Mouse (Mus musculus): Measurements from ENCODE around the gene Ptpn1. TPM values are rescaled to one million over a fixed set of nuclear protein-coding genes. Genes with fewer than 3 reads are reported as not detected.

Gene Ptpn1
- polyA plus RNA-seq, 1 experiment from 2014 or later = 57.4 TPM

DNA sequence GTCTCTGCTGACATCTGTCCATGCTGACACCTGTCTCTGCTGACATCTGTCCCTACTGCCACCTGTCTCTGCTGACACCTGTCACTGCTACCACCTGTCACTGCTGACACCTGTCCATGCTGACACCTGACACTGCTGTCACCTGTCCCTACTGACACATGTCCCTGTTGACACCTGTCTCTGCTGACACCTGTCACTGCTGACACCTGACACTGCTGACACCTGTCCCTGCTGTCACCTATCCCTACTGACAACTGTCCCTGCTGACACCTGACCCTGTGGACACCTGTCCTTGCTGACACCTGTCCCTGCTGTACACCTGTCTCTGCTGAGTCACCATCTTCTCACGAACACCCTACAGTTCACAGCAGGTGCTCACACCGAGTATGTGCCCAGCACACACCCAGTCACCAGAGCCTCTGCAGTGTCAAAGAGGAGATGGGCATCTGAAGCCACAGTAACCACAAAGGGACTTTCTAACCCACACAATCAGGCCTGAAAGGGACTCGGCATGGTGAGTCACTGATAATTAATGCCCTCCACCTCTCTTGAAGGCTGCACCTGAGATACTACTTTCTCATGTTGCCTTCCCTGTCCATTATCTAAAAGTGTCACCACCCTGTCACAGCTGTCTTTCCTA, 92.0 kb downstream of the Ptpn1 start:
- no peaks in the 10 kb centered on the region for H3K36me3 ChIP-seq (ENCODE audit: control insufficient read depth, insufficient read depth, low read length)
- 0 out of 2 replicates have a peak, but pooled peaks cover 2% of the 10 kb centered on the region for H3K4me1 ChIP-seq (ENCODE audit: control insufficient read depth, insufficient read depth, low read length)
- 75% methylated on average over 3 of the region's 3 CpGs for WGBS
- H3K4me3 ChIP-seq (ENCODE audit: low read depth, low read length) = no peak overlapping the region
- ATAC-seq (ENCODE audit: insufficient number of reproducible peaks, low FRiP score, low TSS enrichment, low read depth) = no peak
- H3K27ac ChIP-seq (replicated peaks; ENCODE audit: low read depth, low read length) = no peak overlapping the region
- no peaks in the 10 kb centered on the region for H3K27me3 ChIP-seq (ENCODE audit: control insufficient read depth, insufficient read depth, low read length)
- H3K4me2 ChIP-seq (ENCODE audit: low read depth, severe bottlenecking) = no peak overlapping the region
- H3K9ac ChIP-seq (ENCODE audit: low read length) = no peak overlapping the region
- DNase-seq (ENCODE audit: low spot score) = no peak
- H3K9me3 ChIP-seq (ENCODE audit: control insufficient read depth, low read length) = no peaks in the 10 kb centered on the region

DNA sequence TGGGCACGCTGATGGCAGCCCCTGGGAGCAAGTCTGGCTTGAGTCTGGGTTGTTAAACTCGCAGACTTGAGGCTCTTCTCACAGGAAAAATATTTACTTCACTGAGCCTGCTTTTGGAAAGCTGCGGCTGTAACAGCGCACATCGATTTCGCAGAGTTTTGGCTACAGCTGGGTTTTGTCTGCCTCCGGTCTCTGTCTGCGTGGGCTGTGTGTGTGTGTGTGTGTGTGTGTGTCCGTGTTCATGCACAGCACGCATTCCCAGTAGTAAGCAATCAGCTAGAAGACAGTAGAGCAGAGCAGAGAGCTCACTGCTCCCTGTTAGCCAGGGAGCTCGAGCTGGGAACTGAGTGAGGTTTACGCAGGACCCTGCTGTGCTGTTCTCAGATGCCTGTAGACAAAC, 93.3 kb downstream of the Ptpn1 start:
- Histone ChIP-seq H3K9me3 (ENCODE audit: control insufficient read depth, low read length) (no peaks in the 10 kb centered on the region), H3K4me1 (ENCODE audit: control insufficient read depth, insufficient read depth, low read length) (0 out of 2 replicates have a peak, but pooled peaks cover 2% of the 10 kb centered on the region), H3K4me3 (ENCODE audit: low read depth, low read length) (no peak overlapping the region), H3K27me3 (ENCODE audit: control insufficient read depth, insufficient read depth, low read length) (no peaks in the 10 kb centered on the region), H3K9ac (ENCODE audit: low read length) (no peak overlapping the region), H3K4me2 (ENCODE audit: low read depth, severe bottlenecking) (no peak overlapping the region), H3K36me3 (ENCODE audit: control insufficient read depth, insufficient read depth, low read length) (no peaks in the 10 kb centered on the region), H3K27ac (replicated peaks; ENCODE audit: low read depth, low read length) (no peak overlapping the region)
- DNase-seq (ENCODE audit: low spot score) (no peak), ATAC-seq (ENCODE audit: insufficient number of reproducible peaks, low FRiP score, low TSS enrichment, low read depth) (no peak)
- 62% methylated on average over 12 of the region's 12 CpGs for WGBS

DNA sequence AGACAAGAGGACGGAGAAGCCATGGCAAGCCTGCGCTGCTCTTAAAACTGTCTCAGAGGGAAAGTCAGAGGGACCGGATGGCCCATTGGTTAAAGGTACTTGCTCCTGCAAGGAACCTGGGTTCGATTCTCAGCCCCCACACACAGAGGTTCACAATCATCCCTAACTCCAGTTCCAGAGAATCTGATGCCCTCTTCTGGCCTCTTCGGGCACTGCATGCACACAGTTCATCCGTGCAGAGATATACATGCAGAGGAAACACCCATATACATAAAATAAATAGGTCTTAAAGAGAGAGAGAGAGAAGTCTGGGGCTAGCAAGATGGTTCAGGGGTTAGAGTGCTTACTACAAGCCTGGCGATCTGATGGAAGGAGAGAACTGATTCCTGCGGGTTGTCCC, 94.0 kb downstream of the Ptpn1 start:
- no peaks in the 10 kb centered on the region for H3K9me3 ChIP-seq (ENCODE audit: control insufficient read depth, low read length)
- 0 out of 2 replicates have a peak, but pooled peaks cover 2% of the 10 kb centered on the region for H3K4me1 ChIP-seq (ENCODE audit: control insufficient read depth, insufficient read depth, low read length)
- ATAC-seq (ENCODE audit: insufficient number of reproducible peaks, low FRiP score, low TSS enrichment, low read depth) (no peak), DNase-seq (ENCODE audit: low spot score) (no peak)
- WGBS = 93% methylated on average over 8 of the region's 8 CpGs
- H3K9ac ChIP-seq (ENCODE audit: low read length) = no peak overlapping the region
- no peaks in the 10 kb centered on the region for H3K27me3 ChIP-seq (ENCODE audit: control insufficient read depth, insufficient read depth, low read length)
- no peak overlapping the region for H3K27ac ChIP-seq (replicated peaks; ENCODE audit: low read depth, low read length)
- no peak overlapping the region for H3K4me2 ChIP-seq (ENCODE audit: low read depth, severe bottlenecking)
- no peaks in the 10 kb centered on the region for H3K36me3 ChIP-seq (ENCODE audit: control insufficient read depth, insufficient read depth, low read length)
- H3K4me3 ChIP-seq (ENCODE audit: low read depth, low read length) = no peak overlapping the region

DNA sequence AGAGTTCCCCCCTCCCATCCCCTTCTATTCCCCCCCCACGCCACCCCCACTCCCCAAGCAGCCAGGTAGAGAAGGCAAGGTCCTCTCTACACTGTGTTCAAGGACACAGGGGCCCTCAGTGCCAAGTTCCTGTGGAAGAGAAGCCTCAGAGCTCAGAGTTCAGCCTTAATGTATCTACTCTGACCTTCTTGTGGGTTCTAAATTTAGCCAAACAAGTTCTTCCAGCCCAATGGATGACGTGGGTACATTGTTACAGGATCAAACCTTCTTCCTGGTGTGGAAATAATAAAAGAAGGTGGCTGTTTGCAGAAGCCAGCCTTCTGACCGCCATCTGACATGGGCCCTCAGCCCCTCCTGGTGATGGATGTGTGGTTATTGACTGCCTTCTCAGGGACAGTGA, 94.6 kb downstream of the Ptpn1 start:
- H3K4me2 ChIP-seq (ENCODE audit: low read depth, severe bottlenecking) = no peak overlapping the region
- H3K9me3 ChIP-seq (ENCODE audit: control insufficient read depth, low read length) = no peaks in the 10 kb centered on the region
- H3K27ac ChIP-seq (replicated peaks; ENCODE audit: low read depth, low read length) = no peak overlapping the region
- ATAC-seq (ENCODE audit: insufficient number of reproducible peaks, low FRiP score, low TSS enrichment, low read depth) (no peak), DNase-seq (ENCODE audit: low spot score) (no peak)
- no peaks in the 10 kb centered on the region for H3K27me3 ChIP-seq (ENCODE audit: control insufficient read depth, insufficient read depth, low read length)
- H3K4me3 ChIP-seq (ENCODE audit: low read depth, low read length) = no peak overlapping the region
- no peak overlapping the region for H3K9ac ChIP-seq (ENCODE audit: low read length)
- 44% methylated on average over 3 of the region's 3 CpGs for WGBS
- H3K4me1 ChIP-seq (ENCODE audit: control insufficient read depth, insufficient read depth, low read length) = 0 out of 2 replicates have a peak, but pooled peaks cover 2% of the 10 kb centered on the region
- H3K36me3 ChIP-seq (ENCODE audit: control insufficient read depth, insufficient read depth, low read length) = no peaks in the 10 kb centered on the region

DNA sequence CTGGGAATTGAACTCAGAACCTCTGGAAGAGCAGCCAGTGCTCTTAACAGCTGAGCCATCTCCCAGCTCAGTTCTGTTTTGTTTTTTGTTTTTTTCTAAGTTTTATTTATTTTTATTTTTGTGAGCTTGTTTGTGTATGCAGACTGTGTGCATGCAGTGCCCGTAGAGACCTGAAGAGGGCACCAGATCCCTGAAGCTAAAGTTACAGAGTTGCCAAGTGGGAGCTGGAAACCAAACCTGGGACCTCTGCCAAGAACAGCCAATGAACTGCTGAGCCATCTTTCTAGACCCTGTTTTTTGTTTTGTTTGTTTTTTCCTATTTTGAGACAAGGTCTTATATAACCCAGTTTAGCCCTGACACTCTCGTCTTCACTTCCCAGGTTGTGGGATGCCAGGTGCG, 96.5 kb downstream of the Ptpn1 start:
- Histone ChIP-seq H3K9ac (ENCODE audit: low read length) (no peak overlapping the region), H3K27ac (replicated peaks; ENCODE audit: low read depth, low read length) (no peak overlapping the region), H3K4me3 (ENCODE audit: low read depth, low read length) (no peak overlapping the region), H3K9me3 (ENCODE audit: control insufficient read depth, low read length) (no peaks in the 10 kb centered on the region), H3K27me3 (ENCODE audit: control insufficient read depth, insufficient read depth, low read length) (no peaks in the 10 kb centered on the region), H3K4me1 (ENCODE audit: control insufficient read depth, insufficient read depth, low read length) (0 out of 2 replicates have a peak, but pooled peaks cover 2% of the 10 kb centered on the region), H3K36me3 (ENCODE audit: control insufficient read depth, insufficient read depth, low read length) (no peaks in the 10 kb centered on the region), H3K4me2 (ENCODE audit: low read depth, severe bottlenecking) (no peak overlapping the region)
- no peak for ATAC-seq (ENCODE audit: insufficient number of reproducible peaks, low FRiP score, low TSS enrichment, low read depth)
- WGBS = 97% methylated on average over 3 of the region's 3 CpGs
- DNase-seq (ENCODE audit: low spot score) = no peak

Other genes with a start within 250 kb of the Ptpn1 start
- 2.6 and 4.1 TPM in 2 replicates for gene Cebpb, start 243.1 kb upstream of the Ptpn1 start, polyA plus RNA-seq (2014; fragmentation: Nextera tagmentation; extraction: Ambion mirVana)
- gene Tmem189, start 242.2 kb upstream of the Ptpn1 start, polyA plus RNA-seq (2014; fragmentation: Nextera tagmentation; extraction: Ambion mirVana) = 35.5 and 37.5 TPM in 2 replicates
- gene Ripor3, start 78.6 kb downstream of the Ptpn1 start, polyA plus RNA-seq (2014; fragmentation: Nextera tagmentation; extraction: Ambion mirVana) = 0.54 and 0.55 TPM in 2 replicates
- 5.0 and 5.7 TPM in 2 replicates for gene Pard6b, start 148.9 kb downstream of the Ptpn1 start, polyA plus RNA-seq (2014; fragmentation: Nextera tagmentation; extraction: Ambion mirVana)